Mouse (Mus musculus): Measurements from ENCODE around the gene Dhrs1. TPM values are rescaled to one million over a fixed set of nuclear protein-coding genes. Genes with fewer than 3 reads are reported as not detected.
A peak's percentile ranks its signal among the peaks of the same experiment; 100 is the strongest.

The Dhrs1 gene
- total and polyA plus RNA-seq, 2 experiments, result 140 to 263 TPM

DNA sequence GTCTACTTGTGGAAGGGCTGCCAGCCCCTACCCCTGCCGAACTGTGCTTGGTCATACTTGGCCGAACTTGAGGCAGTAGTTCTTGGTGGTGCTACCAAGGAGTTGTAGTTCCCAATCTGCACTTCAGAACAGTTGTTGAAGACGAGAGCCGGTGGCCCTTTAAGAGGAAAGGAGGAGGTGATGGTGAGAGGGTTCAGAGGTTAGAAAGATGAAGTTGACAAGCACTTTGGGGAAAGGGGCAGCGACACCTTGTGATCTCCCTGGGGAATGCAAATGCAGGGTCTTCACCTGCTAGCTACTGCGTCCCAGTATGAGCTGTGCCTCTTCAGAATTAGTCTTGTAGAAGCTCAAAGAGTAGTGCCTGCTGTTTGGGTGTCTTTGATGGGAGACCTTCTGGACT is 39.7 kb upstream of the Dhrs1 start:
- no peaks in the 10 kb centered on the region; the same call in 1 of the 2 replicates for H3K27me3 ChIP-seq (ENCODE audit: control insufficient read depth, insufficient read depth, low read length)
- no peak for DNase-seq (ENCODE audit: extremely low read depth, low read depth, low spot score)
- no peak overlapping the region for H3K9ac ChIP-seq (ENCODE audit: low read depth, low read length)
- H3K4me3 ChIP-seq (ENCODE audit: insufficient read depth, low read depth, low read length), result no peak overlapping the region
- H3K36me3 ChIP-seq (ENCODE audit: control insufficient read depth, insufficient read depth, low read length), result no peaks in the 10 kb centered on the region
- TF ChIP-seq CTCF (IDR thresholded peaks at IDR 0.05; ENCODE audit: low read depth, low read length), result peak; percentile 30; the same call in 1 of the 2 replicates
- TF ChIP-seq POLR2A (IDR thresholded peaks at IDR 0.05; ENCODE audit: extremely low read depth, insufficient read depth, low read length), result no peak
- WGBS, result 33% methylated on average over 6 of the region's 6 CpGs
- H3K27ac ChIP-seq (replicated peaks; ENCODE audit: insufficient read depth, low read depth, low read length), result no peak overlapping the region
- peaks cover 2% of the 10 kb centered on the region; the same call in 1 of the 2 replicates for H3K4me1 ChIP-seq (ENCODE audit: control insufficient read depth, insufficient read depth, low read length)
- H3K79me2 ChIP-seq (ENCODE audit: control insufficient read depth, insufficient read depth, low read length), result no peaks in the 10 kb centered on the region

DNA sequence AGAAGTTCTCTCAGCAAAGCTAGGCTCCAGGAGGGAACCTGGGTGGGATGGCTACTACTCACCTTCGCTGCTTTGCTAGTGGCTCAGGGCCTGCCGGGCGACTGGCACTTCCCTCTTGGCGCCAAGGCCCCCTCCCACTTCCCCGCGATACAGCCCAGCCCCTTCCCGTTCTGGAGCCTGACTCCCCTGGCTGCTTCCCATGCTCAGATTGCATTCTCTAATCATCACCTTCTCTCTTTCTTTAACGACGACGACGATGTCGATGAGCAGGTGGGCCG is 38.4 kb upstream of the Dhrs1 start, which contains the start of gene Adcy4:
Gene Adcy4, minus strand, starts transcription at position 138 of the 278 bp plus-strand sequence.
- H3K4me1 ChIP-seq (ENCODE audit: control insufficient read depth, insufficient read depth, low read length), result peaks cover 2% of the 10 kb centered on the region; the same call in 1 of the 2 replicates
- 13% methylated on average over 13 of the region's 13 CpGs for WGBS
- peak within 1 kb of the TSS; percentile 49; the same call in 1 of the 2 replicates for H3K27ac ChIP-seq (replicated peaks; ENCODE audit: insufficient read depth, low read depth, low read length)
- peak within 1 kb of the TSS; percentile 46 for H3K9ac ChIP-seq (ENCODE audit: low read depth, low read length)
- H3K27me3 ChIP-seq (ENCODE audit: control insufficient read depth, insufficient read depth, low read length), result no peaks in the 10 kb centered on the region; the same call in 1 of the 2 replicates
- no peaks in the 10 kb centered on the region for H3K79me2 ChIP-seq (ENCODE audit: control insufficient read depth, insufficient read depth, low read length)
- H3K4me3 ChIP-seq (ENCODE audit: insufficient read depth, low read depth, low read length), result peak within 1 kb of the TSS; percentile 52
- DNase-seq (ENCODE audit: extremely low read depth, low read depth, low spot score), result no peak
- TF ChIP-seq POLR2A (IDR thresholded peaks at IDR 0.05; ENCODE audit: extremely low read depth, insufficient read depth, low read length) (no peak), CTCF (IDR thresholded peaks at IDR 0.05; ENCODE audit: low read depth, low read length) (no peak)
- H3K36me3 ChIP-seq (ENCODE audit: control insufficient read depth, insufficient read depth, low read length), result no peaks in the 10 kb centered on the region

DNA sequence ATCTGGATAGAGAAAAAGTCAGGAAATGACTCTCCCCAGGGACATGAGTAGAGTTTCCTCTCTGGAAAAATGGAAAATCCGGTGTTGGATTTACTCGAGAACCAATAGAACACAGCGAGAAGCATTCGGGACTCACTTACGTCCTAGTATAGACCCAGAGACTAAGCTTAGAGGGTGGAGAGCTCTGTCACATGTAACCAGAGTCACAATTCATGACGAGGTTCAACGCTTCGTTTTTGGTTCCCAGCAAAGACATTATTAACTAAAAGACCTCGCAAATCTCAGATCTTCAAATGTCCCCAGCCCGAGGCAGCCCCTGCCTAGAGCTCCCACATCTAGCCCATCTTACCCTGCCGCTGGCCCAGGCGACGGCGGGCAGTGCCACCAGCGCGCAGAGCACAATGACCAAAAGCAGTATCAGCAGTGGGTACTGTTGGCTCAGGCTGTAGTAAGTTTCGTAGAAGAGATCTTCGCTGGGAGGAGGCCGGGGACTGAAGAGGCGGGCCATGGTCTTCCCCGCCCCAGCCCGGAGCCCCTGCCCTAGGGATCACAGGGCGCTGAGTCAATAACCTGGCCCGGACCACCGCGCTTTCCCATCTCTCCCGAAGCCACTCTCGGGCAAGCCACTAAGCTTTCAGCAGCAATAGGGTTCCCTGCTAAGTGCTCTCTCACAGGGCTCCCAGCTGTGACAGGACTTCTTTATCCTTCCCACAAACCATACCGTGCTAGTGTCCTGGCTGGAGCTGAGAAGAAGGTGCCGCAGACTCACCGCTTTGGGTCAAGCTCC is 37.9 kb upstream of the Dhrs1 start:
- peak; percentile 18 for DNase-seq (ENCODE audit: extremely low read depth, low read depth, low spot score)
- Histone ChIP-seq H3K9ac (ENCODE audit: low read depth, low read length) (peak overlapping the region; percentile 46), H3K4me3 (ENCODE audit: insufficient read depth, low read depth, low read length) (peak overlapping the region; percentile 52), H3K4me1 (ENCODE audit: control insufficient read depth, insufficient read depth, low read length) (peaks cover 2% of the 10 kb centered on the region; the same call in 1 of the 2 replicates), H3K27ac (replicated peaks; ENCODE audit: insufficient read depth, low read depth, low read length) (peak overlapping the region; percentile 44; the same call in 1 of the 2 replicates), H3K36me3 (ENCODE audit: control insufficient read depth, insufficient read depth, low read length) (no peaks in the 10 kb centered on the region), H3K79me2 (ENCODE audit: control insufficient read depth, insufficient read depth, low read length) (no peaks in the 10 kb centered on the region), H3K27me3 (ENCODE audit: control insufficient read depth, insufficient read depth, low read length) (no peaks in the 10 kb centered on the region; the same call in 1 of the 2 replicates)
- TF ChIP-seq CTCF (IDR thresholded peaks at IDR 0.05; ENCODE audit: low read depth, low read length) (no peak), POLR2A (IDR thresholded peaks at IDR 0.05; ENCODE audit: extremely low read depth, insufficient read depth, low read length) (no peak)
- 6% methylated on average over 31 of the region's 31 CpGs for WGBS

DNA sequence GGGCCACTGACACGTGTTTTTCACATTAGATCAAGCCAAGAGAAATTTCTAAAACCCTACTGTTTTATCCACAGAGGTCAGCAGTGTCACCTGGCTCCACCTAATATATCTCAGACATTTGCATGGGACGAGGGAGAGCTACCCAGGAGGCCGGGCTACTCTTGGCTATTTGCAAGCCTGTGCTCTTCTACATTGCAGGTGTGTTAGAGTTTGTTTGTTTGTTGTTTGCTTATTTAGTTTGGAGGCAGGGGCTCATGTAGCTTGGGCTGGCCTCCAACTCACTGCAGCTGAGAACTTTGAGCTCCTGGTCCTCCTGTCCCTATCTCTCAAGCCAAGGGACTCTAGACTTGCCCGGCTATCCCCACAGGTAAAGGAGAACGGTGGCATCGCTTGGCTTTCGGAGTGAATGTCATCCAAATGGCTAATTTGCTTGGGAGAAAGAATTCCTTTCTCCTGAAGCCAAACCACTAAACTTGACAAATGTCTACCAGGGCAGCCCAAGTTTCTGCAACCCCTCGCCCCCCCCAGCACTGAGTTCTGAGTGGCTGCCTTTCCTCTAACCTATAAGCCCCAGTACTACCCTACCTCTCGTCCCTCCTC is 37.0 kb upstream of the Dhrs1 start:
- H3K27ac ChIP-seq (replicated peaks; ENCODE audit: insufficient read depth, low read depth, low read length), result peak overlapping the region; percentile 49; the same call in 1 of the 2 replicates

DNA sequence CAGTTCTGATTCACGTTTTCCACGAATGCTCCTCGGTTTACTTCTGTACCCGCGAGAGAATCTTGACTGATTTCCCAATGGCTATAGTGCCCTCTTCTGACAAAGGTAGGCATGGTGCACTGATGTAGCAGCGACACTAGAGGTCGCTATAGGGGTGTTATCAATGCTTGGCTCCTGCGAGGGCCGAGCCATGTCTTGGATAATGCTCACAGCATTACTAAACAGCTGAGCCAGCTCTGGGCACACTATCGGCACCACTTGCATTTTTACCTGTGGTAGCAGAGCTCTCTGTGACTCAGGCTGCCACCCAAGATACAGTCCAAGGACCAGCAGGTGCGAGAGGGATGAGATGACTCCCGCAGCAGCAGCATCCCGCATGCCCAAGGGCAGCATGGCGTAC is 35.8 kb upstream of the Dhrs1 start:
- no peak overlapping the region for H3K27ac ChIP-seq (replicated peaks; ENCODE audit: insufficient read depth, low read depth, low read length)
- H3K27me3 ChIP-seq (ENCODE audit: control insufficient read depth, insufficient read depth, low read length), result no peaks in the 10 kb centered on the region; the same call in 1 of the 2 replicates
- TF ChIP-seq CTCF (IDR thresholded peaks at IDR 0.05; ENCODE audit: low read depth, low read length), result peak; percentile 92
- TF ChIP-seq POLR2A (IDR thresholded peaks at IDR 0.05; ENCODE audit: extremely low read depth, insufficient read depth, low read length), result no peak
- H3K79me2 ChIP-seq (ENCODE audit: control insufficient read depth, insufficient read depth, low read length), result no peaks in the 10 kb centered on the region
- no peaks in the 10 kb centered on the region for H3K36me3 ChIP-seq (ENCODE audit: control insufficient read depth, insufficient read depth, low read length)
- WGBS, result 16% methylated on average over 14 of the region's 14 CpGs
- H3K4me3 ChIP-seq (ENCODE audit: insufficient read depth, low read depth, low read length), result peak overlapping the region; percentile 10; the same call in 1 of the 2 replicates
- H3K4me1 ChIP-seq (ENCODE audit: control insufficient read depth, insufficient read depth, low read length), result peaks cover 3% of the 10 kb centered on the region; the same call in 1 of the 2 replicates
- peak; percentile 62 for DNase-seq (ENCODE audit: extremely low read depth, low read depth, low spot score)
- no peak overlapping the region for H3K9ac ChIP-seq (ENCODE audit: low read depth, low read length)

More for the DNA sequence above, 37.0 kb upstream of the Dhrs1 start:
- Histone ChIP-seq H3K4me1 (ENCODE audit: control insufficient read depth, insufficient read depth, low read length) (peaks cover 3% of the 10 kb centered on the region; the same call in 1 of the 2 replicates), H3K79me2 (ENCODE audit: control insufficient read depth, insufficient read depth, low read length) (no peaks in the 10 kb centered on the region), H3K27me3 (ENCODE audit: control insufficient read depth, insufficient read depth, low read length) (no peaks in the 10 kb centered on the region; the same call in 1 of the 2 replicates), H3K4me3 (ENCODE audit: insufficient read depth, low read depth, low read length) (0 out of 2 replicates have a peak overlapping the region, but pooled peaks have one; percentile 18), H3K36me3 (ENCODE audit: control insufficient read depth, insufficient read depth, low read length) (no peaks in the 10 kb centered on the region), H3K9ac (ENCODE audit: low read depth, low read length) (peak overlapping the region; percentile 32; the same call in 1 of the 2 replicates)
- TF ChIP-seq CTCF (IDR thresholded peaks at IDR 0.05; ENCODE audit: low read depth, low read length), result no peak
- no peak for TF ChIP-seq POLR2A (IDR thresholded peaks at IDR 0.05; ENCODE audit: extremely low read depth, insufficient read depth, low read length)
- no peak for DNase-seq (ENCODE audit: extremely low read depth, low read depth, low spot score)
- WGBS, result 48% methylated on average over 9 of the region's 9 CpGs

Data from liver, adult 2 months (tissue).